Mouse (Mus musculus): Measurements from ENCODE around the gene Taz.
A peak's percentile ranks its signal among the peaks of the same experiment; 100 is the strongest.

Gene Taz

GRCm38 (mm10) chrX:74281732-74282394 is at the start of gene Taz, which contains the start of gene Dnase1l1:
Taz (plus strand) TSS chrX:74281912.
Dnase1l1 (minus strand) TSS chrX:74282337.
- peak in 1 of 2 experiments; percentile 25 for DNase-seq (ENCODE audit: low spot score in 2 of 2)

GRCm38 (mm10) chrX:74233196-74233595 is 48.5 kb upstream of the Taz start:
- no peak for DNase-seq (ENCODE audit: low spot score in 2 of 2)

GRCm38 (mm10) chrX:74240332-74240731 is 41.4 kb upstream of the Taz start:
- no peak for DNase-seq (ENCODE audit: low spot score in 2 of 2)

GRCm38 (mm10) chrX:74243396-74243795 is 38.3 kb upstream of the Taz start:
- DNase-seq (ENCODE audit: low spot score in 2 of 2), result no peak

- no peak for DNase-seq (ENCODE audit: low spot score in 2 of 2)
Measured at GRCm38 (mm10) chrX:74243807-74244206, 37.9 kb upstream of the Taz start.

GRCm38 (mm10) chrX:74244614-74245083 is 37.1 kb upstream of the Taz start:
- DNase-seq (ENCODE audit: low spot score in 2 of 2), result no peak

GRCm38 (mm10) chrX:74245107-74245506 is 36.6 kb upstream of the Taz start:
- DNase-seq (ENCODE audit: low spot score in 2 of 2), result no peak

- peak; percentile 29 to 40 for DNase-seq (ENCODE audit: low spot score in 2 of 2)
Measured at GRCm38 (mm10) chrX:74245687-74246086, 36.0 kb upstream of the Taz start.

- peak; percentile 58 to 70 for DNase-seq (ENCODE audit: low spot score in 2 of 2)
Measured at GRCm38 (mm10) chrX:74246213-74246681, 35.5 kb upstream of the Taz start.

- DNase-seq (ENCODE audit: low spot score in 2 of 2), result no peak
Measured at GRCm38 (mm10) chrX:74246693-74247092, 35.0 kb upstream of the Taz start.

GRCm38 (mm10) chrX:74248651-74249050 is 33.1 kb upstream of the Taz start:
- DNase-seq (ENCODE audit: low spot score in 2 of 2), result peak; percentile 22 to 23

- peak; percentile 27 to 32 for DNase-seq (ENCODE audit: low spot score in 2 of 2)
Measured at GRCm38 (mm10) chrX:74249615-74250014, 32.1 kb upstream of the Taz start, which contains the start of gene Flna. Flna (minus strand) TSS chrX:74249820.

- DNase-seq (ENCODE audit: low spot score in 2 of 2), result peak; percentile 52 to 74
Measured at GRCm38 (mm10) chrX:74254153-74254887, 27.4 kb upstream of the Taz start, which contains the start of gene Emd. Emd (plus strand) TSS chrX:74254687.

- DNase-seq (ENCODE audit: low spot score in 2 of 2), result no peak
Measured at GRCm38 (mm10) chrX:74254888-74255565, 26.7 kb upstream of the Taz start.

- no peak for DNase-seq (ENCODE audit: low spot score in 2 of 2)
Measured at GRCm38 (mm10) chrX:74257746-74258145, 24.0 kb upstream of the Taz start.

- DNase-seq (ENCODE audit: low spot score in 2 of 2), result no peak
Measured at GRCm38 (mm10) chrX:74269736-74270061, 12.0 kb upstream of the Taz start.

- peak; percentile 60 to 81 for DNase-seq (ENCODE audit: low spot score in 2 of 2)
Measured at GRCm38 (mm10) chrX:74270062-74270901, 11.4 kb upstream of the Taz start, which contains the start of gene Rpl10. Rpl10 (plus strand) TSS chrX:74270812.

GRCm38 (mm10) chrX:74270902-74271551 is 10.7 kb upstream of the Taz start:
- no peak for DNase-seq (ENCODE audit: low spot score in 2 of 2)

- no peak for DNase-seq (ENCODE audit: low spot score in 2 of 2)
Measured at GRCm38 (mm10) chrX:74273422-74274322, 8.0 kb upstream of the Taz start.

GRCm38 (mm10) chrX:74277916-74278315 is 3.8 kb upstream of the Taz start:
- DNase-seq (ENCODE audit: low spot score in 2 of 2), result no peak

Measured in frontal cortex, postnatal 25 days (tissue).